Mouse (Mus musculus) heart, adult 2 months (tissue): ENCODE data around the gene Slc34a2.

Experiments
- CTCF ChIP-seq: fragments of 200-600 bp; IDR thresholded peaks from 2 replicates; pipeline ENCODE4 v1.8.1; 2022; ENCODE audit warnings: antibody characterized with exemption, mild to moderate bottlenecking, moderate library complexity
- POLR2A ChIP-seq: fragments of 200-500 bp; IDR thresholded peaks from 2 replicates; pipeline ENCODE4 v1.6.1; 2011; ENCODE audit warnings: mild to moderate bottlenecking, low read depth, low read length, control low read depth; ENCODE audit not compliant: insufficient read depth

- TF ChIP-seq CTCF (no peak), POLR2A (no peak)
Observed at GRCm38 (mm10) chr5:52995461-52995860, 42.4 kb upstream of the Slc34a2 start.
